Mouse (Mus musculus) liver, embryonic 16.5 days (tissue): ENCODE results near the gene Gm49425. TPM values are rescaled to one million over a fixed set of nuclear protein-coding genes. Genes with fewer than 3 reads are reported as not detected.

Experiments used
- ATAC-seq: fragments of 200-750 bp; cut with Nextera tagmentation; 2 replicates; pipeline ENCODE4 v1.8.0; 2017; ENCODE audit warnings: low read depth, mild to moderate bottlenecking, moderate number of reproducible peaks, moderate library complexity
- H3K27ac ChIP-seq: fragments of 300-500 bp; sonication (generic); 2 replicates; pipeline ENCODE4 v1.5.1; 2014; ENCODE audit warnings: mild to moderate bottlenecking, low read length
- H3K27me3 ChIP-seq: fragments of 300-500 bp; sonication (generic); 2 replicates; pipeline ENCODE4 v1.6.1; 2014; ENCODE audit warnings: low read depth, low read length, mixed read lengths; ENCODE audit not compliant: control insufficient read depth, insufficient read depth
- H3K36me3 ChIP-seq: fragments of 300-500 bp; sonication (generic); 2 replicates; pipeline ENCODE4 v1.6.1; 2014; ENCODE audit warnings: mild to moderate bottlenecking; ENCODE audit not compliant: control insufficient read depth, insufficient read depth
- H3K4me1 ChIP-seq: fragments of 300-500 bp; sonication (generic); 2 replicates; pipeline ENCODE4 v1.6.1; 2014; ENCODE audit warnings: low read depth, low read length, mixed read lengths; ENCODE audit not compliant: control insufficient read depth
- H3K4me2 ChIP-seq: fragments of 300-500 bp; sonication (generic); 2 replicates; pipeline ENCODE4 v1.6.1; 2014; ENCODE audit warnings: low read depth, low read length, mixed read lengths
- H3K4me3 ChIP-seq: fragments of 300-500 bp; sonication (generic); 2 replicates; pipeline ENCODE4 v1.5.1; 2014; ENCODE audit warnings: low read depth, mild to moderate bottlenecking, low read length
- H3K9ac ChIP-seq: fragments of 300-500 bp; sonication (generic); 2 replicates; pipeline ENCODE4 v1.6.1; 2014; ENCODE audit warnings: low read depth, low read length
- H3K9me3 ChIP-seq: fragments of 300-500 bp; sonication (generic); replicated peaks from 2 replicates; pipeline ENCODE4 v1.6.1; 2016; ENCODE audit warnings: low read length; ENCODE audit not compliant: control insufficient read depth
- WGBS: fragments of 180-500 bp; shearing (Covaris S2); extraction: QIAGEN DNeasy Blood & Tissue Kit; methylation state at CpG from one replicate; pipeline ENCODE4 v1.1.7; 2014; ENCODE audit not compliant: insufficient replicate concordance; 5-methylcytosine and 5-hydroxymethylcytosine counted together
- polyA plus RNA-seq: library from polyadenylated mRNA; unstranded; fragments of >200 nt; fragmentation: Nextera tagmentation; extraction: Ambion mirVana; gene quantifications from 2 replicates; pipeline ENCODE4 v1.2.1, GENCODE M21; 2015

The Gm49425 gene
- polyA plus RNA-seq, 1 experiment from 2014 or later = not detected

DNA sequence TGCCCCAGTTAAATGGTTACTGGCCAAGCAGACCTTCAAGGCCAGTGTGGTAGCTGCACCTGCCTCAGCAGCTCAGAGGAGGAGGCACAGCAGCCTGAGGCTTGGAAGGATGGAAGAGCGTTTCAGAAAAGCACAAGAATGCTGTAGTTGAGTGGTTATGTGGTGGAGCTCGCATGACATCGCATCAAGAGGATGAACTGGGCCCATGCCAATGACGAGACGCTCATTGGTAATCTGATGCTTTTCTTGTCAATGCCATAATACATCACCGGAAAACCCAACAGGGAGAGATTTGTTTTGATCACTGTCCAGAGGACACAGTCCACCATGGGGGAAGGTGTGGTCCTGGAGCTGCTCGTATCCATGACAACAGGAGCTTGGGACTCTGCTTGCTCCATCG, 21.8 kb downstream of the Gm49425 start:
- 77% methylated on average over 8 of the region's 8 CpGs for WGBS

GRCm38 (mm10) chr15:101494203-101494602, 22.9 kb downstream of the Gm49425 start:
- ATAC-seq = no peak
- no peaks in the 10 kb centered on the region for H3K4me1 ChIP-seq
- H3K4me2 ChIP-seq = no peak overlapping the region
- H3K27ac ChIP-seq = no peak overlapping the region
- H3K9ac ChIP-seq = no peak overlapping the region
- H3K27me3 ChIP-seq = no peaks in the 10 kb centered on the region
- no peaks in the 10 kb centered on the region for H3K36me3 ChIP-seq
- no peaks in the 10 kb centered on the region for H3K9me3 ChIP-seq
- H3K4me3 ChIP-seq = no peak overlapping the region
- WGBS = 22% methylated on average over 1 of the region's 1 CpGs

More for the DNA sequence above, 21.8 kb downstream of the Gm49425 start:
- Histone ChIP-seq H3K4me3 (no peak overlapping the region), H3K27me3 (no peaks in the 10 kb centered on the region), H3K4me1 (no peaks in the 10 kb centered on the region), H3K4me2 (no peak overlapping the region), H3K36me3 (no peaks in the 10 kb centered on the region), H3K9ac (no peak overlapping the region), H3K27ac (no peak overlapping the region), H3K9me3 (no peaks in the 10 kb centered on the region)
- no peak for ATAC-seq

DNA sequence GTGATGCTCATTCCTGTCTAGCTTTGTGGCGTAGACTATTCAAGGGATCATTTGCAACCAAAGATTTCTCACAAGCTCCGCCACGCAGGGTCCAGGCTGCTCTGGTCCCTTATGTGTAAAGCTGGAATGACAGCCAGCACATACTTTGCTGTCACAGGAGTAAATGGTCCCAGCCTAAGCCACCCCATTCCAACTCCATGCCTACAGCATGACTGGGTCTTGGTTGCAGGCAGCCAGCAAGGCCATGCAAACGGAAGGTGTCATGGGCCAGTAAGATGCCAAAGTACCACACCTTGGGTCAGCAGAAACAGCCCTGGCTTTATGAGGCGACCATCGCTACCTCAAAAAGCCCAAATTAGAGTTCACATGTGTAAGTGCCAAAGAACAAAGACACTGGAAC, 23.3 kb downstream of the Gm49425 start:
- H3K9me3 ChIP-seq = no peaks in the 10 kb centered on the region
- WGBS = 59% methylated on average over 6 of the region's 6 CpGs
- H3K36me3 ChIP-seq = no peaks in the 10 kb centered on the region
- H3K27me3 ChIP-seq = no peaks in the 10 kb centered on the region
- no peak overlapping the region for H3K27ac ChIP-seq
- H3K9ac ChIP-seq = no peak overlapping the region
- ATAC-seq = no peak
- no peaks in the 10 kb centered on the region for H3K4me1 ChIP-seq
- H3K4me2 ChIP-seq = no peak overlapping the region
- H3K4me3 ChIP-seq = no peak overlapping the region

DNA sequence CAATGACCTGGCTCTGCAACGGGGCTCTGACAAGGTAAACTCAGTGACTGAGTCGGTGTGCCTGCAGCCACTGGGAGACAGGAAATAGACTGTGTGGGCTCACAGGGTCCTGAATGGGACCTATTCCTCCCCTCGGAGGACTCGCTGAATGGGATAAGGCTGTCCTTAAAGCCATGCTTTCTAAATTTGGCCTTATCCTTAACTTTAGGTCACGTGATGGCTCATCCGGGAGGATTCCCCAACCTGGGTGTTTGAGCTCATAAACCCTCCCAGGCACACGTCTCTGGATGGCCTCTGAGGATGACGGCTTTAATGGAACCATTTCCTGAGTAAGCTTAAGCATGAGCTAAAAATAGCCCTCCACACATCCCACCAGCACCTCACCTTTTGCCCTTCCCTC, 24.3 kb downstream of the Gm49425 start:
- no peak overlapping the region for H3K4me2 ChIP-seq
- 32% methylated on average over 8 of the region's 8 CpGs for WGBS
- no peaks in the 10 kb centered on the region for H3K36me3 ChIP-seq
- H3K9ac ChIP-seq = no peak overlapping the region
- no peak overlapping the region for H3K4me3 ChIP-seq
- no peaks in the 10 kb centered on the region for H3K27me3 ChIP-seq
- no peaks in the 10 kb centered on the region for H3K9me3 ChIP-seq
- no peak overlapping the region for H3K27ac ChIP-seq
- no peak for ATAC-seq
- H3K4me1 ChIP-seq = no peaks in the 10 kb centered on the region

DNA sequence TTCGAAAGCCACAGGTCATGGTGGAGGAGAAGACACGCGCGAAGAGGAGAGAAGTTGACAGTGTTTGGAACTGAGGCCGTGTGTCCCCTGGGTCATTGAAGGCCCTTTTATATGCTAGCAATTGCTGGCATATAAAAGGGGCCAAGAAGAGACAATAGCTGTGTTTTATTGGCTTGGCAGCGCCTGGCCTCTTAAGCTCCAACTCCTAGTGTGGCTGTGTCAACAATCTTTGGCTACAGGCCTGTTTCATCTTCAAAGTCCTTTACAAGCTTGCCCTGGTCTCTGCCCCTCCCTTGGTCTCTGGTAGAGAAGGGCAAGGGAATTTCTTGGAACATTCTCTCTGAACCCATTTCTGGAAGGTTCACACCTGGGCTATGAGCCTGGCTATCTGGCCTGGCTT, 25.6 kb downstream of the Gm49425 start, which contains the start of gene Krt83:
Gene Krt83 (minus strand): TSS at position 82 of the 400 bp plus-strand sequence.
- no peaks in the 10 kb centered on the region for H3K4me1 ChIP-seq
- no peaks in the 10 kb centered on the region for H3K36me3 ChIP-seq
- 67% methylated on average over 6 of the region's 6 CpGs for WGBS
- H3K9ac ChIP-seq = no peak within 1 kb of the TSS
- H3K4me3 ChIP-seq = no peak within 1 kb of the TSS
- no peaks in the 10 kb centered on the region for H3K9me3 ChIP-seq
- no peak within 1 kb of the TSS for H3K27ac ChIP-seq
- ATAC-seq = no peak
- H3K4me2 ChIP-seq = no peak within 1 kb of the TSS
- no peaks in the 10 kb centered on the region for H3K27me3 ChIP-seq

DNA sequence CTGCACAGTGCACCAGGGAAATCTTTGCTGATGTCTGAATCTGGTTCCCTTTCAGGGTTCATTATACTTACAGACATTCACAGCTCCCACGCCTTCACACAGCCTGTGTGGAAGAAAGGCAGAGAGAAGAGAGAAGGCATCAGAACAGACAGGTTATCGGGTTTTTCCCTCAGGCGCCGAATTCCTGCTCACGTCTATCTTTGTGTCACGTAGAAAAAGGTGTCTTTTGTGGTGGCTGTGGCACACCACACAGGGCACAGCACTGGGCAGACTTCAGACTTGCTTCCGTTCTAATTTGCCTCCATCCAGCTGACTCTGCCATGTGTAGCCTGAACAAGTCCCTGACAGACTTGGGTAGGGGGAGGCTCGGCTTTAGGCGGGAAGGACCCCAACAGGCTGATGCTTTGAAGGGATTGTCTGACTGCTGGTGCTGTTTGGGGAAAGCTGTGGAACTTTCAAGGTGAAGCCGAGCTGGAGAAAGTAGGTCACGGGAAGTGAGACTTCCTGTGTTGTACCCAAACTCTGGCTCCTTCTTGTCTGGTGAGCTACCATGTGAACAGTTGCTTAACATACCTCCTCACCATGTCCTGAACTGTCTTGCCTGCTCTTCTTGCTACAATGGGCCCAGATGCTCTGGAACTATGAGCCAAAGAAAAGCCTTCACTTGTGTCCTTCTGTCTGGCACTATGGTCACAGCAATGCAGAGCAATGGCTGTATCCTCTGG, 31.0 kb downstream of the Gm49425 start:
- Histone ChIP-seq H3K4me1 (no peaks in the 10 kb centered on the region; the same call in 1 of the 2 replicates), H3K27ac (no peak overlapping the region), H3K4me3 (no peak overlapping the region), H3K36me3 (no peaks in the 10 kb centered on the region), H3K9ac (no peak overlapping the region), H3K4me2 (no peak overlapping the region), H3K27me3 (no peaks in the 10 kb centered on the region), H3K9me3 (no peaks in the 10 kb centered on the region)
- no peak for ATAC-seq
- 45% methylated on average over 11 of the region's 11 CpGs for WGBS

DNA sequence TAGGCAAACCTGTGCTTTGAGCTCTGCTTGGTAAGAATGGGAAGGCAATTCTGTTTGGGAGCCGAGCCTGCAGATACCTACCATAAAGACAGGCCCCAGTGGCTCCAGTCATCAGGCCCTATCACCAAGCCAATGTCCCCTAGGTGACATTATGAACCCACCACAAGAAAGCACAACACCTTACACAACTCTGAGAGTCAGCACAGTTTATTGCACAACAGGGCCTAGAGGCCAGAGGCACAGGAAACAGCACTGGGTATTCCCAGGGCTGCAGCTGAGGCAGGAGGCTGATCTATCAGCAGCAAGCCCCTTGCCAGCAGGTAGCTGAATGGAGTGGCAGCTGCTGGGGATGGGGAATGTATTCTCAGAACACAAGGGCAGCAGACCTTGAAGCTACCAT, 32.1 kb downstream of the Gm49425 start:
- ATAC-seq = no peak
- H3K9ac ChIP-seq = no peak overlapping the region
- 52% methylated on average over 1 of the region's 1 CpGs for WGBS

GRCm38 (mm10) chr15:101483646-101484045, 33.4 kb downstream of the Gm49425 start:
- Histone ChIP-seq H3K4me2 (no peak overlapping the region), H3K36me3 (no peaks in the 10 kb centered on the region), H3K9ac (no peak overlapping the region), H3K4me1 (no peaks in the 10 kb centered on the region; the same call in 1 of the 2 replicates), H3K27ac (no peak overlapping the region), H3K4me3 (no peak overlapping the region), H3K27me3 (peaks cover 8% of the 10 kb centered on the region), H3K9me3 (no peaks in the 10 kb centered on the region)
- 77% methylated on average over 1 of the region's 1 CpGs for WGBS
- ATAC-seq = no peak

More for the DNA sequence above, 32.1 kb downstream of the Gm49425 start:
- Histone ChIP-seq H3K4me3 (no peak overlapping the region), H3K27me3 (no peaks in the 10 kb centered on the region; the same call in 1 of the 2 replicates), H3K36me3 (no peaks in the 10 kb centered on the region), H3K27ac (no peak overlapping the region), H3K9me3 (no peaks in the 10 kb centered on the region), H3K4me2 (no peak overlapping the region), H3K4me1 (no peaks in the 10 kb centered on the region; the same call in 1 of the 2 replicates)

DNA sequence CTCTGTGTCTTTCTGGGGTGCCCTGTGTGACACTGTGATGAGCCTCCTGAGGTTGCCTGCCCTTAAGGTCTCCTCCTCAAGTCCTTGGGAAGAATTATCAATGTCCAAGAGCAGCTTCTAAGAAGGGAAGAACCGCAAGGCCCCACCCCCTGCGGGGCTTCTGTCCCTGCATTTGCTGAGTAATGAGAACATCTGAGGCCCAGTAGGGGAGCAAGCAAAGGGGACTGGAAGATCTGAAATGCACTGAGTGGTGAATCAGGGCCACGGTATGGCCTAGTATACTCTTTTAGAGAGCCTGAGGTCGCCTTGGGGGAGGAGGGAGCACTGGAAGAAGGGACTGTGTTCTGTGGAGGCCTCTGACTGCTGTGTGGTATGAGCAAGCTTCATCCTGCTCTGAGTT, 35.0 kb downstream of the Gm49425 start:
- Histone ChIP-seq H3K27me3 (peaks cover 8% of the 10 kb centered on the region), H3K4me1 (no peaks in the 10 kb centered on the region; the same call in 1 of the 2 replicates)

More for the DNA sequence above, 35.0 kb downstream of the Gm49425 start:
- Histone ChIP-seq H3K4me3 (no peak overlapping the region), H3K36me3 (no peaks in the 10 kb centered on the region), H3K27ac (no peak overlapping the region), H3K9me3 (no peaks in the 10 kb centered on the region), H3K4me2 (no peak overlapping the region), H3K9ac (no peak overlapping the region)
- 20% methylated on average over 4 of the region's 4 CpGs for WGBS
- no peak for ATAC-seq
